Mouse (Mus musculus): ENCODE results near the gene Ints3. TPM values are rescaled to one million over a fixed set of nuclear protein-coding genes. Genes with fewer than 3 reads are reported as not detected.

Ints3 gene
- total RNA-seq, 2 experiments from 2014 or later = 26.4 to 27.2 TPM

DNA sequence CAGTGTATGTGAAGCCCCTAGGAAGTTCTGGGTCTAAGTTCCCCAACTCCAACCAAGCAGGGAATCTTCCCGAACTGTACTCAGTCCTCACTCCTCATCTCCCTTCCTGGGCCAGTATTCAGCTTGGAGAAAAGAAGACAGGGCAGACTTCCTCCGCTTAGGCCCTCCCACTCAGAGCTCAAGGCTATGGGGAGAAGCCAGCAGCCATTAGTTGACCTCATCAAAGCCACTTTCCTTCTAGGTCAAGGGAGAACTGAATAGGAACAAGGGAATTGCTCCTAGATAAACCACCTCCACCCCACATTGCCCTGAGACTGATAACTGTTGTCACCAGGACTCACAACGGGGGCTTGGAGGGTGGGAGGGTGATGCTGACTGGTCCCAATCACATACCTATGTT lies 29.3 kb downstream of the Ints3 start:
- intact Hi-C loops (cut with DNase I) = no loop called here
- no peak for DNase-seq

DNA sequence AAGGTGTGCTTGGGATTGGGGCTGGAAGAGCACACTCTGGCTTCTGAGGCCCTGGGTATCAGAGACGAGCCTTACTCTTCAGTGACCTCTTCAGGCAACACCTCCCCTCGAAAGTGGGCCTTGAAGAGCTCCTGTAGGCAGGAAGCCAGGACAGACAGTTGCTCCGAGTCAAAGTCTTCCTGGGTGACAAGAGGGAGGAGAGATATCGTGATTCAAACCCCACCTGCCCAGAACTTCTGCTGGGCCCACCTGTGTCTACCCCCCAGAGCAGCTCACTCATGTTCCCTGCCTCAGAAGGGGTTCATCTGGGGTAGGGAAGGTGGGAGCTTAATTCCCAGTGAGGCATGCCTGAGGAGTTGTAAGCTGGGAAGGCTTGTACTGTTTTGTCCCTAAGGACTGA lies 32.4 kb downstream of the Ints3 start:
- no peak for DNase-seq
- intact Hi-C loops (cut with DNase I) = no loop called here

DNA sequence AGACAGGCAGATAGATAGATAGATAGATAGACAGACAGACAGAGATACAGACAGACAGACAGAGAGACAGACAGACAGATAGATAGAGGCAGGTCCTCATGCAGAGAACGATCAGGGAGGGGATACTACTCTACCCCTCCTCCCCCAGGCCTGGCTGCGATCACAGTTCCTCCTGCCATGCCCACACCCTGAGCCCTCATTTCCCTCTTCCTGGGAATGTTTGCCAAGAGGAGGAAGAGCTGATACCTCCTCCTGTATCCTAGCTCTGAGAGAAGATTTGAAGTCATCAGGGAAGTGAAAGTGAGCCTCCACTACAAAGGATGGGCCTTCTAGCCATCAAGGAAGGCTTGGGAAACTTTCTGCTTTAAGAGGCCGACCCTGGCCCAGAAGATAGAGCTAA lies 37.8 kb downstream of the Ints3 start:
- no peak for DNase-seq

DNA sequence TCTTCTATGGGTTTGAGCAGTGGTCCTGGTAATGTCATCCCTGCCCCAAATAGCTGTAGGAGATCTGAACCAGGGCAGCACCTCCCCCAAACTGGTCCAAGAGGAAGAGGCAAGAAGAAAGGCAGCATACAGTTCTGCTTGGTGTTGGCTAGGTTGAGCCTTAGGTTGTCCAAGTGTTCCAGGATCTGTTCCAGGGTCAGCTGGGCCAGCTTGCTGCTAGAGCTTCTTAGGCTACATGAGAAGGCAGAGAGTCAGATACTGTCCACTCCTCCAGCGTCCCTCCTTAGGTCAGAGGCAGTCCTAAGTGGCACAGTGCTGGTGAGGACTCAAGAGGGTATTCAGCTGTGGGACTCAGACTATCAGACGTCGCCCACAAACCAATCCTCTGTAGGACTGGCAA lies 40.8 kb downstream of the Ints3 start:
- DNase-seq = no peak
- intact Hi-C loops (cut with DNase I) = no loop called here

More for the DNA sequence above, 37.8 kb downstream of the Ints3 start:
- intact Hi-C loops (cut with DNase I) = no loop called here

DNA sequence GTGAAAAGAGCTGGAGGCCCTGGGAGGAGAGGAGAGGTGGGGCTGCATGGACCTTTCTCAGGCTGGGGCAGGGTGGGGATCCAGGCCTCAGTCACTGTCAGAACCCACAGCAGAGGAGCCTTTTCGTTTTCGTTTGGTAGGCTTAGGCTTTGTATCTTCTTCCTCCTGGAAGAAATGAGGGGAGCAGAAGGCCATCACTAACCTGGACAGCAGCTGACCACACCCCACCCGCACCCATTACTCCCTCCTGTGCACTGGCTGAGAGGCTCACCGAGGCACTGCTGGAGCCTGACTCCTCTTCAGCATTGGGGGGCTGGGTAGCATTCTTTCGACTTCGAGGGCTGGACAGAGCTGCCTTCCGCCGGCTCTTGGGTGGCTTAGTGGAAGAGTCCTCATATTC lies 41.5 kb downstream of the Ints3 start:
- intact Hi-C loops (cut with DNase I) = no loop called here
- no peak for DNase-seq

DNA sequence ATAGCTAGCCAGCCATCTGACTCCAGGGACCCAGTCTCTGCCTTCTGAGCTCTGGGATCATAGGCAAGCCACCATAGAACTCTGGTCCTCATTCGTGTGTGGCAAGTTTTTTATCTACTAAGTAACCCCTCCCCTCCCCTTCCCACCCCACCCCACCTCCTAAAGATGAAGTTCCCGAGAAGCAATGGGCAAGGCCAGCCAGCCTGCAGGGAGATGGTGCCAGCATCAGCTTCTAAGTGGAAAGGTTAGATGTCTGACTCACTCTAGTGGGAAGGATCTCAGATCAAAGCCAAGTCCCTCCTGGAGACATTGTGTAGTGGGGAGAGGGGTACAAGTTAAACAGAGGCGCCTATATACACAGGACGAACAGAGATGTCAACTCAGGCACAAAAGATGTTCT lies 42.4 kb downstream of the Ints3 start:
- intact Hi-C loops (cut with DNase I) = no loop called here
- no peak for DNase-seq

DNA sequence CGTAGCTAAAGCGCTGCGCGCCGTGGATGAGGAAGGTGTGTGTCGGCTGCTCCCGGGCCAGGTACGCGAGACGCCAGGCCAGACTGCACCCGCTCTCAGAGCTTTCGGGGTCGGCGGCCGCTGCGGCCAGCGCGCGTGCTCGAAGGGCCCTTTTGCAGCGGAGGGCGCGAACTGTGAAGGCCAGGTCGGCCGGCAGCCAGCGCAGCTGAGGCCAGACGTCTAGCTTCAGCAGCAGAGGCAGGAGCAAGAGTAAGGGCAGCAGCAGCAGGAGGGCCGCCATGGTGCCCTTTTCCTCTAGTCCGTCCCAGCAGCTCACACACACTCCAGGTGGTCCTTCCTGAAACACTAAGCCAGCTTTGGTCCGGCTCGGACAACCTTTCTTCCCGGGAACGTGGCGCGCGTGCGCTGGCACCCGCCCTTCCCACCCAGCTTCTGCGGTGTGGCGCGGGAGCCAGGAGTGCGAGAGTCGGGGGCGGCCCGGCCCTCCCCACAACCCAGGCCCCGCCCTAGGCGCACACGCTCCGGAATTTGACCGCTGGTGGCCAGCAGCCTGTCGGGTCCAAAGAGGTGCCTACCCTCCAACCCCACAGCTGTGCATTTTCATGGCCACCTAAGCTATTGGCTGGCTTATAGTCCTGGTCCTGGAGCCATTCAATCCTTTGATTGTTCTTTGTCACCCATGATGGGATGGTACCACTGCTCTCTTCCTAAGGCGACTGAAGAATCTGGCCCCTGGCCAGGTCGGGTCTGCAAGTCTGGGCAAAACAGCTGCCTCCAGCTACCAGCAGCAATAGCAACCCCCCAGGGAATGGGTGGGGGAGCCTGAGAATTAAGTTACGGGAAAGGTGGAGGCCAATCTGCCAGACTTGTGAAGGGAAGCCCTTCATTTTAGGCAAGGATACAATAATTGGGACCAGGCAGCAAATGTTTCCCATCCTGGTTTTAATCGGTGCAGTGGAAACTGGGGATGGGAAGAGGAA lies 43.6 kb downstream of the Ints3 start, which contains the start of gene Slc27a3:
Gene Slc27a3 (minus strand): TSS at position 428 of the 980 bp plus-strand sequence.
- peak; percentile 59 to 62 for DNase-seq
- intact Hi-C loops (cut with DNase I) = no loop called here

DNA sequence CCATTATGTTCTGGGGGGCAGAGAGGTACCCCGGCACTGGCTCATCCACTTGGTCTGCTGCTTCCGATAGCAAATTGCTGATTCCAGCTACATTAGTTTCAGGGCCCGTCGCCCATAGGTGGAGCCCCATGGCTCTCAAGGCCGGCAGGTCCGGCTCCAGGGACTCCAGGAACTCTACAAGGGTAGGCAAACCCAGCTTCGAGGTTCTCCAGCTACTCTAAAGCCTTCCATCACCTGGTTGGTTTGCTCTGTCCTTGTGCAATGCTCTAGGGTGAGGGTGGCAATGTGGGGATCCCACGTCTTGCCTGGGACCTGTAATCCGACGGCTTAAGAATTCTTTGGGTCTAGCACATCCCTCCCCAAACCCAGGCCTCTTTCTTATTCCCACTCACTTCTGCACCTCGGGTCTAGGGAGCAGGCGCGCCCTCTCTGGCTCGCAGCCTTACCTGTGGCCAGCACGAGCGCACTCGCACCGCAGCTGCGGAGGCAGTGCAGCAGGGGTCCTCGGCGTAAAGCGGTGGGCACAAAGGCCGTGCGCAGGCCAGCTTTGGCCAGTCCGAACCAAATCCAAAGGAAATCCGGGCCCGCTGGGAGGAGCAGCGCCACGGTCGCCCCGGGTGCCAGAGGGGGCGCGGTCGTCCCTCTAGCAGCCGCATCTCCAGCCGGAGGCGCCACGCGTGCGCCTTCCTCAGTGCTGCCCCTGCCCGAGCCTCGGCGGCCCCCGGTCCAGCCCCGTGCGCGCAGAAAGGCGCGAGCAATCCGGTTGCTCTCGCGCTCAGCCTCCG lies 44.5 kb downstream of the Ints3 start:
- intact Hi-C loops (cut with DNase I) = no loop called here
- peak; percentile 42 to 54 for DNase-seq

DNA sequence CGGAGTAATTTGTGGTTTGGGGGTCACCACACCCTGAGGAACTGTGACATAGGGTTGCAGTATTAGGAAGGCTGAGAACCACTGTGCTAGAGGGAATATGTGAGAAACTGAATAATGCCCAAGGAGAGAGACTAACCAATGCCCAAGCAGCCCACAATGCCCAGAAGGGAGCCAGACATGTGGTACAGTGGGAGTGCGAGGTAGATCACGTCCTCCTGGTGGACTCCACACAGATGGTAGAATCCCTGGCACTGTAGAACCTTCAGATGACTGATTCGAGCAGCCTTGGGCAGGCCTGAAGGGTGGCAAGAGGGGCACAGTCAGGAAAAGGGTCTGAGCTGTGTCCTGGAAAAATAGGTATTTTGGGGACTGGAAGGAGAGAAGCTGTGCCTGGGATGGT lies 45.2 kb downstream of the Ints3 start:
- no peak for DNase-seq
- intact Hi-C loops (cut with DNase I) = no loop called here

DNA sequence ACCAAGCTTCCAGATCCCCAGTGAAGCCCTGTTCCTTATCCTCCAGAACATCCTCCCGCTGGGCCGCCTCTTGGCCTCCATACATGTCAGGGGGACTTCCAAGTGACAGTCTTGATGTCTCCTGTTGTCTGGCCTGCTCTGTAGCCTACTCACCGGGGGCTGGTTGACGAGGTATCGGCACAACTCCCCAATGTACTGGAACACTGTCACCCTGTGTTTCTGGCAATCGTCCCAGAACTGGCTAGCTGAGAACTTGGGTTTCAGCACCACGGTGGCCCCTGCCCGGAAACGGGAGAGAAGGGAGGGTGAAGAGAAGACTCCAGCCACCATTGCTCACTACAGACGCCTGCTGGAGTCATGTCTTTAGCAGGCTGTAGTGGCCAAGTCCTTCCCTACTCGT lies 45.9 kb downstream of the Ints3 start:
- intact Hi-C loops (cut with DNase I) = no loop called here
- DNase-seq = peak; percentile 22 to 40

DNA sequence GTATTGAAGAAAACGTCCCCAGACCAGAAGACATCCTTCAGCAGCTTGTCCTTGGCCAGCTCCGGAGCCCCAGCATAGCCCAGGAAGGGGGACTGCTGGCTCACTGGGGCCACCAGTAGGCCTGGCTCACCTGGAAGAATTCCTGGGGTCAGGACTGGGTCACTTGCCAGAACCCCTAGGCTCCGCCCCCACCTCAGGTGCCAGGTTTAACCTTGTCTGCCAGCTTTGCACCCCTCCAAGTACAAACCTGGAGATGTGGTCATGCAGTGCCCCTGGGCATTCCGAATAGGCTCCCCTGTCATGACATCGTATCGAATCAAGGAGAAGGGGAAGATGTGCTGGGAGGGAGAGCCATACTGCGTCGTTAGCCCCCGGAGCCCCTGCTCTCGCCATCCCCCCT lies 46.6 kb downstream of the Ints3 start:
- no peak for DNase-seq
- intact Hi-C loops (cut with DNase I) = no loop called here

DNA sequence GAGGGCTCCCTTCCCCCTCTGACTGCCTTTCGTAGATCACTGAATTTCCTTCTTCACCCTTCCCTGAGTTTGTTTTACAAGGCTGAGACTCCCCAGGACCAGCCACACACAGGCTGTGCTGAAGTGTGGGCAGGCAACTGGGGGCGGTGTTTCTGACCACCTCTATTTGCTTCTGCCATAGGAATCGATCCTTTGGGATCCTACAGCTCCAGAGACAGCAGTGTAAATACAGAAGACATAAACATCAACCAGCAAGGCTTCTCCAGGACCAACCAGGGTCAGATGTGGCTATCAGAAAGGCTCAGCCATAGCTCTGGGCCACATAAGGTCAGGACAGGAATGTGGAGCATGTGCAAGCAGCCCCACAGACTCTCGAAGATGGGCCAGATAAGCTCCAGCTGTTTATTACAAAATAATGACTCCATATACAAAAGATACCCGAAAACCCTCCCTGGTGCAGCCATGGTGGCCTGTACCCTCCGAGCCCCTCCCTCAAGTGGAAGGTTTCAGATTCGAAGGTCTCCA lies 48.5 kb downstream of the Ints3 start:
- DNase-seq = no peak
- intact Hi-C loops (cut with DNase I) = no loop called here

DNA sequence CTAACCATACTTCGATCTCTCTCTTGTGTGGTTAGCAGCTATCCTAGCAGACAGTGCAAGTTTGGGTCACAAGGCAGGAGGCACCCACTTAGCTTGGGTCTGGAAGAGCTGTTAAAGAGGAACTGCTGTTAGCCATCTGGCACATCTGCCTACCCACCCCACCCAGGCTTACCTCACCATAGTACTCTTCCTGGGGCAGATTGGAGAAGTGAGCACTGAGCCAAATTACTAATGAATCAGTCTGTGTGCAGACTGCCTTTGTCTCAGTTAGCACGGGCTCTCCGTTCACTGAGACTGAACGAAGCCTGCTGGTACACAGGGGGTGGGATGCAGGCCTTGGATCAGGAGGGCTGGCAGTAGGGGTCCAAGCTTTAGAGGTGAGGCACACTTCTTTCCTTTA lies 49.7 kb downstream of the Ints3 start:
- intact Hi-C loops (cut with DNase I) = no loop called here
- DNase-seq = no peak

DNA sequence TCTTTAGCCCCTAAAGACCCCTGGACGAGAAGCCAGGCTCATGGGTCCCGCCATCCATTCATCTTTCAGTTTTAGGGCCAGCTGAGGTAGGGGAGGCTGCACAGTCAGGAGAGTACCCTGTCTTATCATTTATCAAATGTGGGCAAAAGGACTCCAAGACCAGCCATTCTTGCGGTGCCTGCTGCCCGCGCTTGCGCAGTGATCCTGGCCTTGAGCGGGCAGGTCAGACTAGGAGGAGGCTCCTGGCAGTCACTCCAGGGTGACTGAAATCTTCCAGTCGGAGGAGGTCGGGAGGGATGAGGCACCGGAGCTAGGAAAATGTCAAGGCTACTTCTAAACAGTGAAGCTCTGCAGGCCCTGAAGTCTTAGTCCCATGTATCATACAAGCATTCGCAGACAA lies 51.7 kb downstream of the Ints3 start:
- intact Hi-C loops (cut with DNase I) = no loop called here

DNA sequence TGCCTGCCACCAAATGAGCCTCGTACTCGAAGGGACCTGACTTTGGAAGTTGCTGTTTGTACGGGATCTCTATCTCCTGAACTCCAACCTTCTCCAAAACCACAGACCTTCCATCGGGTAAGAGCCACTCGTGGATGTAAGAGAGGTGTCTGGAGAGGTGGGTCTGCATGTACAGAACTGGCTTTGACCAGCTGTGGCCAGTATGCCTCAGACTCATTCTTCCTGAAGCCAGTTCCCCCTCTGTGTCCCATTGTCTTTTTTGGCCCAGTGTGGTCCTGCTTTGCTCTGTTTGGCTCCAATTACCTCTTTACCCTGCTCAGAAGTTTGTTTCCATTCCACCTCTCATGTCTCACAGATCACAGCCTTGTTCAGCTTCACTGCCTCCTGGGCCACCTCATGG lies 54.9 kb downstream of the Ints3 start:
- DNase-seq = no peak
- intact Hi-C loops (cut with DNase I) = no loop called here

More for the DNA sequence above, 51.7 kb downstream of the Ints3 start:
- no peak for DNase-seq

DNA sequence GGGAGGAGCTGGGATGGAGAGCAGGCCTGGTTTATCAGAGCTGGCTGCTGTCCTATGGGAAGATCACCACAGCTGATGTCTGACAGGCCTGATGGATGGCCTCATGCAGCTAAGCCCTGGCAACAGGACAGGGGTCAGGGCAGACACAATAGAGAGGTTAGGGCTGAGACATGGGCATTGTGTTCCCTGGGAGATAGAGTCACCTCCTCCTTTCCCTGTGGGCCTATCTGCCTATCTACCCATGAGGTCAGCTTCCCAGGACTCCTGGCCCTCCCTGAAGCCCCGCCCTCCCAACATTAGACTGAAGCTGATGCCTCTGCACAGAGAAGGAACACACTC lies 57.2 kb downstream of the Ints3 start:
- DNase-seq = no peak
- intact Hi-C loops (cut with DNase I) = no loop called here

DNA sequence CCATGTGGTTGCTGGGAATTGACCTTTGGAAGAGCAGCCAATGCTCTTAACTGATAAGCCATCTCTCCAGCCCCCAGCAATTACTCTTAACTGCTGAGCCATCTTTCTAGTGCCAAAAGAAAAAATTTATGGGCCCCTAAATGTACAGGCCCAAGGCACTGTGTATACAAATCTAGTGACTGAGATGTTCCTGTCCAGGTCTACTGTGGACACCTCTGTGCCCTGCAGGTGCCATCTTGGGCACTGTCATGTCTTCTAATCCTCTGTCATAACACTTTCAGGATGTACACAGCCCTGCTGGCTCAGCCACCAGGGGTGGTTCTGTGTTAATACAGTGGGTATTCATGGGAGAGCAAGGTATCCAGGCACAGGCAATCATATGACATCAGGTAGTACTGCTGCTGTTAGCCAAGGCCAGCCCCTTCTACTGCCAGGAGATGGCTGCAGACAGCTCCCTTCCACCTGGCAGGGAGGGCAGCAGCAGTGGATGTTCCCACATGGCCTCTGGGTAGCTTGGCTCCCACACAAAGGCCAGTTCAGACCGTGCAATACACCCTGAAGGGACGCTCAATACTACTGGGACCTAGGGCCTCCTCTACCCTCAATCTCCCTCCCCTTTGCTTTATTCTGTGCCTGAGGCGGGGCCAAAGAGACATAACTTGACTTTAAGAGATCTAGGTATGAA lies 57.7 kb downstream of the Ints3 start:
- DNase-seq = no peak
- intact Hi-C loops (cut with DNase I) = no loop called here

DNA sequence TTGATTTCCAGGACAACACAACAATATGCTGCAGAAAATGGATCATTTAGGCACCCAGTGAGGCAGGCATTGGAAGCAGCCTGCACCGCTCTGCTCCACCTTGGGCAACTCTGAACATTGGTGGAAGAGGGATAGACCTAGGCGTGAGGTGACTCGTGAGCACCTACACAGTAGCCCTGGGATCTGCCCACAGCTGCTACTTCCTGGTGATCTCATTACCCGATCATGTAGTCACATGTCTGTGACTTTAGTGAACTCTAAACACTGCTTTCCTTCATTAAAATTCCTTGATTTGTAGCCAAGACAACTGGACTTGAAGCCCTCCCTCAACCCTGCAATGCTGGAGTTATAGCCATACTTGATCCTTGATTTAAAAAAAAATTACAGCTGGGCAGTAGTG lies 59.1 kb downstream of the Ints3 start:
- DNase-seq = no peak
- intact Hi-C loops (cut with DNase I) = loop anchor here (5.0 kb wide), 1 partner anchor 82 kb away; the partner anchor contains the start of gene Gatad2b

DNA sequence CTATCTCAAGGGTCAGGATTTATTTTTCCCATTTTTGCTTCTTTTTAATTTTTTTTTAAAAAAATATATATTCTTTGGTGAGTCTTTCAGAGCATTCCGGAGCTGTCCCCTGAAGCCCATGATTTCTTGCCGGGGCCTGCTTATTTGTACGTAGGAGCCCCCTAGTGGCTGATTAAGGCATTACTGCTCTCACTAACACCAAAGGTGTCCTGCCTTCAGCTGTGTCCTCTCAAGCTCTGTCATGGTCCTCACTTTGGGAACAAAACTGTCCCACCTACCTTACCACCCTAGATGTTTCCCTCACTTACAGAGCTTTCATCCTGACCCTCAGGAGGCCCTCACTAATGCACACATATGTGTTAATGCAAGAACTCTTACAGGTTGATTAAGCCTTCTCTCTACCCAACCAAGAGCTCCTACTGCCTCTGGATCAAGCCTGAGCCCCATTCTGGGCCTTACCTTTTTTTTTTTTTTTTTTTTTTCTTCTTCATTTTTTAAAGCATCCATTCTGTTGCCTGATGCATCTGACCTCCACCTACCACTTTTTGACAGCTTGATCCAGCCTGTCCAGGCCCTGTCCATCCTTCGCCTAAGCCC lies 59.9 kb downstream of the Ints3 start:
- DNase-seq = peak; percentile 75 to 88
- intact Hi-C loops (cut with DNase I) = loop anchor here (1.0 to 5.0 kb wide), 3 partner anchors 81 to 153 kb away; partner anchors contain the start of genes Dennd4b and Gatad2b

DNA sequence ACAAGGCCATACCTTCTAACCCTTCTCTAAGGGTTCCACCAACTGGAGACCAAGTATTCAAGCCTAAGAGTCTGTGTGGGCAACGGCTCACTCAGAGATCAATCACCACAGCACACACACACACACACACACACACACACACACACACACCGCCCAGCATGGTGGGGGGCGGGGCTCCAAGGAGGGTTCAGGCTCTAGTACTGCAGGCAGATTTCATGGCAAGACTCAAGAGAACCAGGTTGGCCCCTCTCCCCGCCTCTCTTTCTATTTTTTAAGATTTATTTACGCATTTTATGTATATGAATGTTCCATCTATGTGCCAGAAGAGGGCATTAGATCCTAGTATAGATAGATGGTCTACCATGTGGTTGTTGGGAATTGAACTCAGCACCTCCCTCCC lies 60.6 kb downstream of the Ints3 start:
- intact Hi-C loops (cut with DNase I) = loop anchor here (1.0 to 5.0 kb wide), 3 partner anchors 81 to 153 kb away; partner anchors contain the start of genes Dennd4b and Gatad2b
- DNase-seq = no peak

Data from heart, postnatal 14 days (tissue).